Mouse (Mus musculus): Measurements from ENCODE around the gene Ssr2. TPM values are rescaled to one million over a fixed set of nuclear protein-coding genes. Genes with fewer than 3 reads are reported as not detected.

The Ssr2 gene
- polyA plus RNA-seq, 1 experiment from 2014 or later = 152 TPM

DNA sequence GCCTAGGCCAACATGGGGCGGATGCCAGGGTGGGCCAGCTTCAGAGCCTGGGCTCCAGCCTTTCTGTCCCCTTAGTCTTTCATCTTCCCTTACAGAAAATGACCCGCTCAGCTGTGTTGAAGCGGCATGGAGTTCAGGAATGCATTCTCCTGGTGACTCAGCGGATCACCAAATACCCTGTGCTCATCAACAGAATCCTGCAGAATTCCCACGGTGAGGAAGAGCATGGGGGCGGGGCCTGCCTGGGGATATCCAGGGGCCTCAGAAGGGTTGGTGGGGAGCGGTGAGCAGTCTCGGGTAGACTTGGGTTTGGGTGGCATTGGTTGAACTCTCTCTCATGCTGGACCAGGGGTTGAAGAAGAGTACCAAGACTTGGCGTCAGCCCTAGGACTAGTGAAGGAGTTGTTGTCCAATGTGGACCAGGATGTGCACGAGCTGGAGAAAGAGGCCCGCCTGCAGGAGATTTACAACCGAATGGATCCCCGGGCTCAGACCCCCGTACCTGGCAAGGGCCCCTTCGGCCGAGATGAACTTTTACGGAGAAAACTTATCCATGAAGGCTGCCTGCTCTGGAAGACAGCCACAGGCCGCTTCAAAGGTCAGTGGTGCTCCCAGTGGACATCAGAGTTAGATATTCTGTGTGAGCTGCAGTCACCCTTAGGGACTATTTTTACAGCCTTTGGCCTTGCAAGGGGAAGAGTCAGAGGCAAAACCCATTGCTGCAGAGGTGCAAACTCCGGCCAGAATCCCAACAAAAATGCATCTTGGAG lies 60.0 kb downstream of the Ssr2 start:
- Histone ChIP-seq H3K4me1 (replicated peaks; ENCODE audit: control insufficient read depth, insufficient read depth, low read length) (no peaks in the 10 kb centered on the region), H3K4me2 (replicated peaks; ENCODE audit: low read depth, low read length) (no peak overlapping the region), H3K27ac (ENCODE audit: low read depth, low read length) (no peak overlapping the region), H3K9me3 (ENCODE audit: control insufficient read depth, low read length) (no peaks in the 10 kb centered on the region), H3K36me3 (ENCODE audit: control insufficient read depth, insufficient read depth, low read length) (peaks cover 52% of the 10 kb centered on the region), H3K9ac (ENCODE audit: low read depth, low read length) (no peak overlapping the region), H3K4me3 (ENCODE audit: low read depth, low read length) (no peak overlapping the region), H3K27me3 (ENCODE audit: control insufficient read depth, insufficient read depth, low read length) (no peaks in the 10 kb centered on the region)
- 92% methylated on average over 19 of the region's 19 CpGs for WGBS
- DNase-seq (ENCODE audit: low spot score) (no peak), ATAC-seq (ENCODE audit: low FRiP score) (no peak)

DNA sequence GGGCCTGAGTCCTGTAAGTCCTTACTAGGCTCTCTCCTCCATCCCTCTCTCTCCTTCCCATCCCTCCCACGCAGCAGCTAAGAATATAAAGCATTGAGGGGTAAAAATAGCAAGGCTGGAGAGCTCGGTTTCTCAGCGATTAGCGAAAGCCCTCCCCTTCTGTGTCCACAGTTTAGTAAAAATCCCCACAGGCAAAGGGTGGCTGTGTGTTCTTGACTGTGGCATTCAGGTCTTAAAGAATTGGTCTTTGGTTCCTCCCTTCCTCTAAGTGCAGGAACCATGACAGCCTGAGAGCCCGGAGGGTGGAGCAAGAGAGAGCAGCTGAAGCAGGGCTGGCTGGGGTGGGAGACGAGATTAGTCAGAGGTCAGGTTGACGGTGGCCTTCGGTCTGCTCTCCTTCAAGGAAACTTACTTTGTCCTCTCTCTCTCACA lies 60.9 kb downstream of the Ssr2 start:
- Histone ChIP-seq H3K36me3 (ENCODE audit: control insufficient read depth, insufficient read depth, low read length) (peaks cover 52% of the 10 kb centered on the region), H3K4me2 (replicated peaks; ENCODE audit: low read depth, low read length) (no peak overlapping the region), H3K27ac (ENCODE audit: low read depth, low read length) (no peak overlapping the region), H3K9me3 (ENCODE audit: control insufficient read depth, low read length) (no peaks in the 10 kb centered on the region), H3K4me1 (replicated peaks; ENCODE audit: control insufficient read depth, insufficient read depth, low read length) (no peaks in the 10 kb centered on the region), H3K4me3 (ENCODE audit: low read depth, low read length) (no peak overlapping the region), H3K9ac (ENCODE audit: low read depth, low read length) (no peak overlapping the region), H3K27me3 (ENCODE audit: control insufficient read depth, insufficient read depth, low read length) (no peaks in the 10 kb centered on the region)
- 95% methylated on average over 7 of the region's 8 CpGs for WGBS
- no peak for DNase-seq (ENCODE audit: low spot score)
- ATAC-seq (ENCODE audit: low FRiP score) = no peak

DNA sequence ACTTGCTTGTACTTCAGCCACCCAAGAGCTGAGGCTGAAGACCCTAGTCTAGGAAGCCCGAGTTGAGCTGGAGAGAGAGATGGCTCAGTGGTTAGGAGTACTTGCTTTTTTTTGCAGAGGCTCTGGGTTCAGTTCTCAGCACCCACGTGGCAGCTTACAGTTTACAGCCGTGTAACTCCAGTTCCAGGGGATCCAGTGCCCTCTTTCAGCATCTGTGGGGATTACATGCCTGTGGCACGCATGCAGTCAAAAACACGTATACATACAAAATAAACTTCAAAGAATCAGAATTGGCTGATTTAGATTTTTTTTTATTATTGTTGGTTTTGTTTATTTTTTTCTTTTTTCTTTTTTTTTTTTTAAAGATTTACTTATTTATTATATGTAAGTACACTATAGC lies 61.5 kb downstream of the Ssr2 start:
- no peak overlapping the region for H3K27ac ChIP-seq (ENCODE audit: low read depth, low read length)
- H3K27me3 ChIP-seq (ENCODE audit: control insufficient read depth, insufficient read depth, low read length) = no peaks in the 10 kb centered on the region
- no peak overlapping the region for H3K4me2 ChIP-seq (replicated peaks; ENCODE audit: low read depth, low read length)
- H3K9ac ChIP-seq (ENCODE audit: low read depth, low read length) = no peak overlapping the region
- H3K9me3 ChIP-seq (ENCODE audit: control insufficient read depth, low read length) = no peaks in the 10 kb centered on the region
- H3K4me1 ChIP-seq (replicated peaks; ENCODE audit: control insufficient read depth, insufficient read depth, low read length) = no peaks in the 10 kb centered on the region
- 94% methylated on average over 5 of the region's 5 CpGs for WGBS
- DNase-seq (ENCODE audit: low spot score) (no peak), ATAC-seq (ENCODE audit: low FRiP score) (no peak)
- no peak overlapping the region for H3K4me3 ChIP-seq (ENCODE audit: low read depth, low read length)
- peaks cover 51% of the 10 kb centered on the region for H3K36me3 ChIP-seq (ENCODE audit: control insufficient read depth, insufficient read depth, low read length)

MicroRNAs encoded within 50 kb of the gene (microRNA counts, 519-probe panel; counts per million panel counts)
- not detected for microRNA mmu-miR-1905

Other genes starting within 250 kb of the Ssr2 start
- 1.7 TPM in 2 replicates for gene Tmem79, start 239.7 kb upstream of the Ssr2 start, polyA plus RNA-seq (2014; fragmentation: Nextera tagmentation; extraction: Ambion mirVana)
- gene Smg5, start 239.6 kb upstream of the Ssr2 start, polyA plus RNA-seq (2014; fragmentation: Nextera tagmentation; extraction: Ambion mirVana) = 42.0 and 44.5 TPM in 2 replicates
- 1.3 and 1.6 TPM in 2 replicates for gene Paqr6, start 211.3 kb upstream of the Ssr2 start, polyA plus RNA-seq (2014; fragmentation: Nextera tagmentation; extraction: Ambion mirVana)
- 0.26 TPM in 1 of 2 replicates, not detected in the other for gene Bglap3, start 203.1 kb upstream of the Ssr2 start, polyA plus RNA-seq (2014; fragmentation: Nextera tagmentation; extraction: Ambion mirVana)
- gene Bglap2, start 197.2 kb upstream of the Ssr2 start, polyA plus RNA-seq (2014; fragmentation: Nextera tagmentation; extraction: Ambion mirVana) = not detected in 2 replicates
- not detected in 2 replicates for gene Bglap, start 191.4 kb upstream of the Ssr2 start, polyA plus RNA-seq (2014; fragmentation: Nextera tagmentation; extraction: Ambion mirVana)
- 108 and 109 TPM in 2 replicates for gene Pmf1, start 165.5 kb upstream of the Ssr2 start, polyA plus RNA-seq (2014; fragmentation: Nextera tagmentation; extraction: Ambion mirVana)
- 22.1 and 23.7 TPM in 2 replicates for gene Slc25a44, start 150.7 kb upstream of the Ssr2 start, polyA plus RNA-seq (2014; fragmentation: Nextera tagmentation; extraction: Ambion mirVana)
- 5.7 and 7.8 TPM in 2 replicates for gene Sema4a, start 114.7 kb upstream of the Ssr2 start, polyA plus RNA-seq (2014; fragmentation: Nextera tagmentation; extraction: Ambion mirVana)
- gene Lmna, start 65.9 kb upstream of the Ssr2 start, polyA plus RNA-seq (2014; fragmentation: Nextera tagmentation; extraction: Ambion mirVana) = 22.5 and 22.8 TPM in 2 replicates
- 45.9 and 51.9 TPM in 2 replicates for gene Mex3a, start 43.5 kb upstream of the Ssr2 start, polyA plus RNA-seq (2014; fragmentation: Nextera tagmentation; extraction: Ambion mirVana)
- 1.1 and 1.8 TPM in 2 replicates for gene Rab25, start 27.6 kb upstream of the Ssr2 start, polyA plus RNA-seq (2014; fragmentation: Nextera tagmentation; extraction: Ambion mirVana)
- gene Lamtor2, start 22.8 kb upstream of the Ssr2 start, polyA plus RNA-seq (2014; fragmentation: Nextera tagmentation; extraction: Ambion mirVana) = 76.1 and 93.9 TPM in 2 replicates
- gene Ubqln4, start 22.1 kb upstream of the Ssr2 start, polyA plus RNA-seq (2014; fragmentation: Nextera tagmentation; extraction: Ambion mirVana) = 62.6 and 66.3 TPM in 2 replicates
- gene Arhgef2, start 30.1 kb downstream of the Ssr2 start, polyA plus RNA-seq (2014; fragmentation: Nextera tagmentation; extraction: Ambion mirVana) = 149 and 181 TPM in 2 replicates
- not detected in 2 replicates for gene Rxfp4, start 77.3 kb downstream of the Ssr2 start, polyA plus RNA-seq (2014; fragmentation: Nextera tagmentation; extraction: Ambion mirVana)
- gene Khdc4, start 109.9 kb downstream of the Ssr2 start, polyA plus RNA-seq (2014; fragmentation: Nextera tagmentation; extraction: Ambion mirVana) = 103 and 105 TPM in 2 replicates
- 44.6 and 48.4 TPM in 2 replicates for gene Rit1, start 141.0 kb downstream of the Ssr2 start, polyA plus RNA-seq (2014; fragmentation: Nextera tagmentation; extraction: Ambion mirVana)
- gene Syt11, start 199.3 kb downstream of the Ssr2 start, polyA plus RNA-seq (2014; fragmentation: Nextera tagmentation; extraction: Ambion mirVana) = 137 and 151 TPM in 2 replicates

Measured in hindbrain, embryonic 11.5 days (tissue).